Mouse (Mus musculus): ENCODE results near the gene Spen.

- TF ChIP-seq CTCF (IDR thresholded peaks at IDR 0.05; ENCODE audit: insufficient read depth, low read length) (peak; percentile 74), POLR2A (IDR thresholded peaks at IDR 0.05; ENCODE audit: borderline replicate concordance, extremely low read depth, low read depth, low read length) (no peak)
Observed at GRCm38 (mm10) chr4:141429847-141430246, 108.5 kb downstream of the Spen start.

Data from lung, adult 2 months (tissue).